Mouse (Mus musculus): ENCODE results near the gene Pde4d.

DNA sequence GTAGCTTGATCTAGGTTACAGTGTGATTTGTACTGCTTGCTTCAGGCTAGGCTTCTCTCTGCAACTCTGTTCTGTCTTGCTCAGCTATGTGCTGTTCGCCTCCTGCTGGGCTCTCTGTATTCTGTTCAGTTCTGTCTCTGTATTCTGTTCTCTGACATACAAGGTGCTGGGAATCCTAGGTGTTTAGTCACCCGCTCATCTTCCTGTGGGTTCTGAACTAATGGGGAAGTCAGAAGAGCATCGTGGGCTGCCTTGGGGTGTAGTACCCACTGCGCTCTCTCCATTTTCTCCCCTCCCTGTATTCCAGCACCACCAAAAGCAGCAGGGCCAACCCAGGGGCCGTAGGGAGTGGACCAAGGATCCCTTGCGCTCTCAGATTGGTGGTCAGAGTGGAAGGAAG, 197.1 kb downstream of the Pde4d start:
- no peak for TF ChIP-seq CTCF (IDR thresholded peaks at IDR 0.05; ENCODE audit: insufficient read depth, low read depth, low read length)
- TF ChIP-seq POLR2A (IDR thresholded peaks at IDR 0.05; ENCODE audit: insufficient read depth, low read depth, low read length), result no peak
